Mouse (Mus musculus) liver, adult 2 months (tissue): Measurements from ENCODE around the gene Flt3. TPM values are rescaled to one million over a fixed set of nuclear protein-coding genes. Genes with fewer than 3 reads are reported as not detected.
A peak's percentile ranks its signal among the peaks of the same experiment; 100 is the strongest.

Source experiments
- DNase-seq: peaks from one replicate; pipeline ENCODE4 v3.0.0-alpha.2; 2011; ENCODE audit warnings: low read depth, low spot score; ENCODE audit errors: extremely low read depth
- H3K27ac ChIP-seq: fragments of 200-500 bp; replicated peaks from 2 replicates; pipeline ENCODE4 v1.5.1; 2012; ENCODE audit warnings: low read depth, mild to moderate bottlenecking, control low read depth, inconsistent platforms, low read length; ENCODE audit not compliant: insufficient read depth
- H3K27me3 ChIP-seq: fragments of 200-500 bp; 2 replicates; pipeline ENCODE4 v1.6.1; 2012; ENCODE audit warnings: mild to moderate bottlenecking, moderate library complexity, low read length, inconsistent platforms; ENCODE audit not compliant: control insufficient read depth, insufficient read depth
- H3K36me3 ChIP-seq: fragments of 200-500 bp; 2 replicates; pipeline ENCODE4 v1.6.1; 2012; ENCODE audit warnings: low read length, inconsistent platforms; ENCODE audit not compliant: control insufficient read depth, insufficient read depth
- H3K4me1 ChIP-seq: fragments of 200-500 bp; 2 replicates; pipeline ENCODE4 v1.6.1; 2011; ENCODE audit warnings: low read length; ENCODE audit not compliant: control insufficient read depth, insufficient read depth
- H3K4me3 ChIP-seq: fragments of 200-500 bp; 2 replicates; pipeline ENCODE4 v1.5.1; 2011; ENCODE audit warnings: low read depth, mild to moderate bottlenecking, control low read depth, low read length, moderate library complexity; ENCODE audit not compliant: insufficient read depth
- H3K79me2 ChIP-seq: fragments of 200-500 bp; 2 replicates; pipeline ENCODE4 v1.6.1; 2012; ENCODE audit warnings: inconsistent platforms, mild to moderate bottlenecking, low read length, moderate library complexity; ENCODE audit not compliant: control insufficient read depth, insufficient read depth
- H3K9ac ChIP-seq: fragments of 200-500 bp; 2 replicates; pipeline ENCODE4 v1.6.1; 2012; ENCODE audit warnings: low read depth, mild to moderate bottlenecking, control low read depth, inconsistent platforms, low read length
- CTCF ChIP-seq: fragments of 200-500 bp; IDR thresholded peaks from 2 replicates; pipeline ENCODE4 v1.5.1; 2011; ENCODE audit warnings: low read depth, low read length, control low read depth
- POLR2A ChIP-seq: fragments of 200-500 bp; IDR thresholded peaks from 2 replicates; pipeline ENCODE4 v1.6.1; 2011; ENCODE audit warnings: low read length, control low read depth; ENCODE audit not compliant: insufficient read depth; ENCODE audit errors: extremely low read depth
- WGBS: fragments of 180-500 bp; shearing (Covaris S2); methylation state at CpG from one replicate; pipeline ENCODE4 v1.1.7; 2018; 5-methylcytosine and 5-hydroxymethylcytosine counted together
- polyA plus RNA-seq: library from polyadenylated mRNA; depleted of rRNA; stranded (reverse); fragments of >200 nt; gene quantifications from 2 replicates; pipeline ENCODE4 v1.2.3, GENCODE M21; 2012
- total RNA-seq: library from RNA; depleted of rRNA; stranded (reverse); fragments of >200 nt; gene quantifications from 2 replicates; pipeline ENCODE4 v1.2.3, GENCODE M21; 2014

The Flt3 gene
- total and polyA plus RNA-seq, 2 experiments = 0.16 to 0.18 TPM

GRCm38 (mm10) chr5:147317991-147318390, 82.3 kb downstream of the Flt3 start:
- WGBS = 60% methylated on average over 7 of the region's 7 CpGs
- Histone ChIP-seq H3K4me1 (peaks cover 12% of the 10 kb centered on the region), H3K36me3 (peaks cover 7% of the 10 kb centered on the region; the same call in 1 of the 2 replicates), H3K79me2 (peaks cover 5% of the 10 kb centered on the region; the same call in 1 of the 2 replicates), H3K9ac (no peak overlapping the region; the same call in 1 of the 2 replicates), H3K27me3 (no peaks in the 10 kb centered on the region), H3K27ac (no peak overlapping the region), H3K4me3 (no peak overlapping the region)
- peak; percentile 77 for TF ChIP-seq CTCF
- TF ChIP-seq POLR2A = no peak
- DNase-seq = no peak

GRCm38 (mm10) chr5:147317321-147317720, 83.0 kb downstream of the Flt3 start:
- DNase-seq = no peak
- Histone ChIP-seq H3K9ac (no peak overlapping the region), H3K27me3 (no peaks in the 10 kb centered on the region), H3K36me3 (peaks cover 7% of the 10 kb centered on the region; the same call in 1 of the 2 replicates), H3K27ac (no peak overlapping the region), H3K4me1 (peaks cover 12% of the 10 kb centered on the region), H3K79me2 (peaks cover 5% of the 10 kb centered on the region; the same call in 1 of the 2 replicates), H3K4me3 (no peak overlapping the region)
- TF ChIP-seq POLR2A (no peak), CTCF (no peak)
- 47% methylated on average over 7 of the region's 7 CpGs for WGBS

- no peak overlapping the region for H3K9ac ChIP-seq
- H3K79me2 ChIP-seq = peaks cover 5% of the 10 kb centered on the region; the same call in 1 of the 2 replicates
- H3K36me3 ChIP-seq = peaks cover 7% of the 10 kb centered on the region; the same call in 1 of the 2 replicates
- H3K27me3 ChIP-seq = no peaks in the 10 kb centered on the region; the same call in 1 of the 2 replicates
- no peak for TF ChIP-seq CTCF
- TF ChIP-seq POLR2A = no peak
- 64% methylated on average over 25 of the region's 25 CpGs for WGBS
- no peak for DNase-seq
- H3K27ac ChIP-seq = no peak overlapping the region
- no peak overlapping the region for H3K4me3 ChIP-seq
- H3K4me1 ChIP-seq = peaks cover 12% of the 10 kb centered on the region
Measured at GRCm38 (mm10) chr5:147315432-147316075, 84.7 kb downstream of the Flt3 start.

- TF ChIP-seq POLR2A = no peak
- no peak for TF ChIP-seq CTCF
- no peak overlapping the region for H3K9ac ChIP-seq
- H3K4me3 ChIP-seq = no peak overlapping the region
- peaks cover 7% of the 10 kb centered on the region; the same call in 1 of the 2 replicates for H3K36me3 ChIP-seq
- peaks cover 7% of the 10 kb centered on the region for H3K4me1 ChIP-seq
- WGBS = 71% methylated on average over 39 of the region's 39 CpGs
- no peak overlapping the region for H3K27ac ChIP-seq
- no peak for DNase-seq
- H3K27me3 ChIP-seq = no peaks in the 10 kb centered on the region; the same call in 1 of the 2 replicates
- H3K79me2 ChIP-seq = peaks cover 5% of the 10 kb centered on the region; the same call in 1 of the 2 replicates
Measured at GRCm38 (mm10) chr5:147314646-147315431, 85.5 kb downstream of the Flt3 start.

- Histone ChIP-seq H3K27me3 (peaks cover 5% of the 10 kb centered on the region; the same call in 1 of the 2 replicates), H3K9ac (no peak overlapping the region), H3K36me3 (peaks cover 7% of the 10 kb centered on the region; the same call in 1 of the 2 replicates), H3K4me3 (no peak overlapping the region), H3K27ac (no peak overlapping the region), H3K4me1 (no peaks in the 10 kb centered on the region), H3K79me2 (no peaks in the 10 kb centered on the region)
- 9% methylated on average over 27 of the region's 27 CpGs for WGBS
- DNase-seq = no peak
- TF ChIP-seq CTCF (no peak; the same call in 1 of the 2 replicates), POLR2A (no peak; the same call in 1 of the 2 replicates)
Measured at GRCm38 (mm10) chr5:147312830-147313685, 87.2 kb downstream of the Flt3 start.
